Mouse (Mus musculus) kidney, adult 9 months (tissue): Measurements from ENCODE around the gene Dhx35.

ENCODE experiments used
- DNase-seq: peaks from one replicate; pipeline ENCODE4 v3.0.0; 2022

Gene Dhx35

GRCm38 (mm10) chr2:158898469-158899196 is 104.0 kb downstream of the Dhx35 start:
- DNase-seq: no peak
